Mouse (Mus musculus) heart, postnatal 0 days (tissue): ENCODE data around the gene Ptprt.

Experiments used
- CTCF ChIP-seq: IDR thresholded peaks from 2 replicates; pipeline ENCODE4 v1.5.1; 2016; ENCODE audit warnings: antibody characterized with exemption, control low read depth, low read depth
- EP300 ChIP-seq: IDR thresholded peaks from 2 replicates; pipeline ENCODE4 v1.6.1; 2016; ENCODE audit warnings: antibody characterized with exemption, low read depth

- TF ChIP-seq CTCF (no peak), EP300 (no peak)
Measured at GRCm38 (mm10) chr2:161634084-161634483, 1026.9 kb downstream of the Ptprt start.
